Mouse (Mus musculus) bone marrow macrophage, adult 2 months (primary cell): Measurements from ENCODE around the gene Ttll12. TPM values are rescaled to one million over a fixed set of nuclear protein-coding genes. Genes with fewer than 3 reads are reported as not detected.

ENCODE experiments used
- H3K27ac ChIP-seq: 2 replicates; pipeline ENCODE4 v1.5.1; 2012; ENCODE audit warnings: low read depth, low read length; ENCODE audit not compliant: insufficient read depth
- H3K4me1 ChIP-seq: 2 replicates; pipeline ENCODE4 v1.6.1; 2012; ENCODE audit warnings: low read length; ENCODE audit not compliant: control insufficient read depth, insufficient read depth
- H3K4me3 ChIP-seq: 2 replicates; pipeline ENCODE4 v1.5.1; 2012; ENCODE audit warnings: mild to moderate bottlenecking, low read length, moderate library complexity; ENCODE audit not compliant: insufficient read depth
- CTCF ChIP-seq: IDR thresholded peaks from 2 replicates; pipeline ENCODE4 v1.5.1; 2012; ENCODE audit warnings: low read depth, mild to moderate bottlenecking, low read length, moderate library complexity
- POLR2A ChIP-seq: IDR thresholded peaks from 2 replicates; pipeline ENCODE4 v1.6.1; 2012; ENCODE audit warnings: mild to moderate bottlenecking, low read depth, low read length, borderline replicate concordance
- polyA plus RNA-seq: library from polyadenylated mRNA; stranded (reverse); fragments of >200 nt; gene quantifications from 2 replicates; pipeline ENCODE4 v1.2.4, GENCODE M21; 2012; ENCODE audit not compliant: missing spikeins, insufficient read depth, insufficient read length

Gene Ttll12
- polyA plus RNA-seq, 1 experiment, result 14.1 TPM

GRCm38 (mm10) chr15:83626142-83626645, 31.2 kb upstream of the Ttll12 start:
- H3K27ac ChIP-seq, result no peak overlapping the region
- no peaks in the 10 kb centered on the region for H3K4me1 ChIP-seq
- H3K4me3 ChIP-seq, result no peak overlapping the region
- TF ChIP-seq CTCF (no peak), POLR2A (no peak)

- TF ChIP-seq CTCF, result no peak
- TF ChIP-seq POLR2A, result no peak
- Histone ChIP-seq H3K4me1 (no peaks in the 10 kb centered on the region), H3K4me3 (no peak overlapping the region), H3K27ac (no peak overlapping the region)
Observed at GRCm38 (mm10) chr15:83615245-83615644, 20.3 kb upstream of the Ttll12 start.

- no peak overlapping the region for H3K27ac ChIP-seq
Observed at GRCm38 (mm10) chr15:83607115-83607802, 12.3 kb upstream of the Ttll12 start.

GRCm38 (mm10) chr15:83606700-83607099, 11.7 kb upstream of the Ttll12 start:
- Histone ChIP-seq H3K4me1 (peaks cover 16% of the 10 kb centered on the region), H3K4me3 (no peak overlapping the region), H3K27ac (no peak overlapping the region)

More at GRCm38 (mm10) chr15:83607115-83607802, 12.3 kb upstream of the Ttll12 start:
- peak; percentile 77 for TF ChIP-seq CTCF
- no peak for TF ChIP-seq POLR2A
- Histone ChIP-seq H3K4me1 (peaks cover 12% of the 10 kb centered on the region), H3K4me3 (no peak overlapping the region)

GRCm38 (mm10) chr15:83606216-83606615, 11.3 kb upstream of the Ttll12 start:
- no peak overlapping the region for H3K27ac ChIP-seq

More at GRCm38 (mm10) chr15:83606700-83607099, 11.7 kb upstream of the Ttll12 start:
- no peak for TF ChIP-seq POLR2A
- TF ChIP-seq CTCF, result no peak

GRCm38 (mm10) chr15:83603426-83603825, 8.5 kb upstream of the Ttll12 start:
- H3K4me1 ChIP-seq, result peaks cover 24% of the 10 kb centered on the region
- H3K27ac ChIP-seq, result no peak overlapping the region; the same call in 1 of the 2 replicates
- no peak overlapping the region for H3K4me3 ChIP-seq
- TF ChIP-seq CTCF (no peak), POLR2A (no peak)

More at GRCm38 (mm10) chr15:83606216-83606615, 11.3 kb upstream of the Ttll12 start:
- H3K4me3 ChIP-seq, result no peak overlapping the region
- peaks cover 19% of the 10 kb centered on the region for H3K4me1 ChIP-seq
- TF ChIP-seq CTCF, result no peak
- no peak for TF ChIP-seq POLR2A

- no peak overlapping the region for H3K4me3 ChIP-seq
Observed at GRCm38 (mm10) chr15:83603046-83603396, 8.1 kb upstream of the Ttll12 start.

GRCm38 (mm10) chr15:83602372-83603045, 7.6 kb upstream of the Ttll12 start:
- Histone ChIP-seq H3K27ac (peak overlapping the region; percentile 84), H3K4me1 (peaks cover 24% of the 10 kb centered on the region), H3K4me3 (no peak overlapping the region)
- no peak for TF ChIP-seq CTCF
- no peak for TF ChIP-seq POLR2A

More at GRCm38 (mm10) chr15:83603046-83603396, 8.1 kb upstream of the Ttll12 start:
- Histone ChIP-seq H3K27ac (peak overlapping the region; percentile 84), H3K4me1 (peaks cover 24% of the 10 kb centered on the region)
- TF ChIP-seq POLR2A (no peak), CTCF (no peak)

- Histone ChIP-seq H3K27ac (no peak overlapping the region), H3K4me3 (no peak overlapping the region), H3K4me1 (peaks cover 24% of the 10 kb centered on the region)
- TF ChIP-seq CTCF (no peak), POLR2A (no peak)
Observed at GRCm38 (mm10) chr15:83601185-83601584, 6.2 kb upstream of the Ttll12 start.

GRCm38 (mm10) chr15:83596833-83597232, 1.9 kb upstream of the Ttll12 start:
- TF ChIP-seq POLR2A (no peak), CTCF (no peak)
- no peak overlapping the region for H3K27ac ChIP-seq
- no peak overlapping the region for H3K4me3 ChIP-seq
- H3K4me1 ChIP-seq, result peaks cover 17% of the 10 kb centered on the region
